Mouse (Mus musculus): Measurements from ENCODE around the gene Insyn1. TPM values are rescaled to one million over a fixed set of nuclear protein-coding genes. Genes with fewer than 3 reads are reported as not detected.

The Insyn1 gene
- total and polyA plus RNA-seq, 3 experiments: 2.4 to 5.5 (median 2.5) TPM

GRCm38 (mm10) chr9:58541895-58542338, 53.5 kb downstream of the Insyn1 start:
- Histone ChIP-seq H3K4me1 (ENCODE audit: control insufficient read depth in 1 of 2, insufficient read depth in 2 of 2) (peaks cover 16 to 65% of the 10 kb centered on the region in 2 experiments), H3K9ac (ENCODE audit: insufficient read depth, low read depth) (no peak overlapping the region), H3K4me3 (replicated peaks in 1 of 3; ENCODE audit: low read depth in 2 of 3, low read length in 2 of 3, poor library complexity in 1 of 3) (no peak overlapping the region), H3K79me2 (replicated peaks; ENCODE audit: control insufficient read depth, extremely low read depth, insufficient read depth, poor library complexity, severe bottlenecking) (no peaks in the 10 kb centered on the region), H3K4me2 (ENCODE audit: insufficient read depth, low read depth, poor library complexity, severe bottlenecking) (no peak overlapping the region), H3K9me3 (replicated peaks; ENCODE audit: low read length) (peaks cover 6% of the 10 kb centered on the region), H3K27ac (ENCODE audit: insufficient read depth, low read depth) (no peak overlapping the region), H3K27me3 (replicated peaks) (no peaks in the 10 kb centered on the region), H3K36me3 (replicated peaks in 1 of 2; ENCODE audit: control insufficient read depth in 1 of 2, insufficient read depth in 1 of 2, low read length in 1 of 2) (no peaks in the 10 kb centered on the region)
- DNase-seq (ENCODE audit: extremely low read depth): peak; percentile 77
- dilution Hi-C loops (cut with MboI; ENCODE audit: extremely low pct_ligation_motif_present, extremely low pct_unique_long_range_greater_than_20kb, low sequenced_read_pairs) (no loop called here), in situ Hi-C loops (cut with MboI; ENCODE audit: low pct_ligation_motif_present, low pct_unique_long_range_greater_than_20kb, low sequenced_read_pairs) (loop anchor here (10.0 kb wide), 2 partner anchors 113 to 333 kb away; no protein-coding TSS in a partner anchor)
- TF ChIP-seq USF2 (conservative IDR thresholded peaks at IDR 0.05; ENCODE audit: low read depth, low read length): no peak
- TF ChIP-seq POLR2AphosphoS2 (IDR thresholded peaks at IDR 0.05; ENCODE audit: low read depth, low read length): no peak
- no peak for TF ChIP-seq MYC (IDR thresholded peaks at IDR 0.05; ENCODE audit: low read depth, low read length)
- no peak for TF ChIP-seq MXI1 (IDR thresholded peaks at IDR 0.05; ENCODE audit: low read depth, low read length)
- TF ChIP-seq PAX5 (IDR thresholded peaks at IDR 0.05; ENCODE audit: low read length): no peak
- no peak for TF ChIP-seq HCFC1 (IDR thresholded peaks at IDR 0.05; ENCODE audit: low read depth, low read length)
- TF ChIP-seq ELF1 (IDR thresholded peaks at IDR 0.05; ENCODE audit: low read depth, low read length): no peak
- TF ChIP-seq ETS1 (conservative IDR thresholded peaks at IDR 0.05; ENCODE audit: low read depth, low read length): peak; percentile 46
- no peak for TF ChIP-seq ZMIZ1 (IDR thresholded peaks at IDR 0.05; ENCODE audit: low read depth, low read length)
- TF ChIP-seq BHLHE40 (IDR thresholded peaks at IDR 0.05; ENCODE audit: low read depth, low read length): no peak; the same call in 1 of the 2 replicates
- TF ChIP-seq MAFK (IDR thresholded peaks at IDR 0.05; ENCODE audit: insufficient replicate concordance, low read length): peak; percentile 95
- no peak for TF ChIP-seq SIN3A (IDR thresholded peaks at IDR 0.05; ENCODE audit: low read length)
- TF ChIP-seq JUN (IDR thresholded peaks at IDR 0.05; ENCODE audit: insufficient read depth, low read depth, low read length): no peak
- no peak for TF ChIP-seq MAZ (IDR thresholded peaks at IDR 0.05; ENCODE audit: low read depth, low read length)

- Histone ChIP-seq H3K27ac (ENCODE audit: insufficient read depth, low read depth) (no peak overlapping the region), H3K4me2 (ENCODE audit: insufficient read depth, low read depth, poor library complexity, severe bottlenecking) (peak overlapping the region; percentile 3; the same call in 1 of the 2 replicates), H3K27me3 (replicated peaks) (no peaks in the 10 kb centered on the region), H3K36me3 (replicated peaks in 1 of 2; ENCODE audit: control insufficient read depth in 1 of 2, insufficient read depth in 1 of 2, low read length in 1 of 2) (no peaks in the 10 kb centered on the region), H3K4me3 (replicated peaks in 1 of 3; ENCODE audit: low read depth in 2 of 3, low read length in 2 of 3, poor library complexity in 1 of 3) (peak overlapping the region in 2 of 3 experiments; percentile 15 to 41), H3K79me2 (replicated peaks; ENCODE audit: control insufficient read depth, extremely low read depth, insufficient read depth, poor library complexity, severe bottlenecking) (no peaks in the 10 kb centered on the region), H3K4me1 (ENCODE audit: control insufficient read depth in 1 of 2, insufficient read depth in 2 of 2) (peaks cover 15 to 61% of the 10 kb centered on the region in 2 experiments), H3K9me3 (replicated peaks; ENCODE audit: low read length) (no peaks in the 10 kb centered on the region), H3K9ac (ENCODE audit: insufficient read depth, low read depth) (no peak overlapping the region)
- peak; percentile 64; the same call in 1 of the 2 replicates for TF ChIP-seq KAT2A (IDR thresholded peaks at IDR 0.05; ENCODE audit: insufficient replicate concordance, low read length)
- no peak for TF ChIP-seq JUN (IDR thresholded peaks at IDR 0.05; ENCODE audit: insufficient read depth, low read depth, low read length)
- peak; percentile 23 for TF ChIP-seq USF1 (IDR thresholded peaks at IDR 0.05; ENCODE audit: low read depth, low read length)
- peak; percentile 62 for TF ChIP-seq ELF1 (IDR thresholded peaks at IDR 0.05; ENCODE audit: low read depth, low read length)
- 0 out of 2 replicates have a peak, but pooled peaks have one; percentile 26 for TF ChIP-seq USF2 (conservative IDR thresholded peaks at IDR 0.05; ENCODE audit: low read depth, low read length)
- TF ChIP-seq HCFC1 (IDR thresholded peaks at IDR 0.05; ENCODE audit: low read depth, low read length): peak; percentile 88
- dilution Hi-C loops (cut with MboI; ENCODE audit: extremely low pct_ligation_motif_present, extremely low pct_unique_long_range_greater_than_20kb, low sequenced_read_pairs): no loop called here
- DNase-seq (ENCODE audit: extremely low read depth): peak; percentile 52
- in situ Hi-C loops (cut with MboI; ENCODE audit: low pct_ligation_motif_present, low pct_unique_long_range_greater_than_20kb, low sequenced_read_pairs): loop anchor here (10.0 kb wide), 2 partner anchors 110 to 330 kb away; no protein-coding TSS in a partner anchor
Measured at GRCm38 (mm10) chr9:58544879-58545324, 56.5 kb downstream of the Insyn1 start.

Measured in CH12.LX (cell line).